Mouse (Mus musculus) CD4-positive helper T cell, adult 2 months (primary cell): Measurements from ENCODE around the gene 9530068E07Rik.

Experiments used
- DNase-seq: peaks from one replicate; pipeline ENCODE4 v3.0.0-alpha.2; 2012; ENCODE audit warnings: low read depth, missing footprints, low spot score

Gene 9530068E07Rik

DNA sequence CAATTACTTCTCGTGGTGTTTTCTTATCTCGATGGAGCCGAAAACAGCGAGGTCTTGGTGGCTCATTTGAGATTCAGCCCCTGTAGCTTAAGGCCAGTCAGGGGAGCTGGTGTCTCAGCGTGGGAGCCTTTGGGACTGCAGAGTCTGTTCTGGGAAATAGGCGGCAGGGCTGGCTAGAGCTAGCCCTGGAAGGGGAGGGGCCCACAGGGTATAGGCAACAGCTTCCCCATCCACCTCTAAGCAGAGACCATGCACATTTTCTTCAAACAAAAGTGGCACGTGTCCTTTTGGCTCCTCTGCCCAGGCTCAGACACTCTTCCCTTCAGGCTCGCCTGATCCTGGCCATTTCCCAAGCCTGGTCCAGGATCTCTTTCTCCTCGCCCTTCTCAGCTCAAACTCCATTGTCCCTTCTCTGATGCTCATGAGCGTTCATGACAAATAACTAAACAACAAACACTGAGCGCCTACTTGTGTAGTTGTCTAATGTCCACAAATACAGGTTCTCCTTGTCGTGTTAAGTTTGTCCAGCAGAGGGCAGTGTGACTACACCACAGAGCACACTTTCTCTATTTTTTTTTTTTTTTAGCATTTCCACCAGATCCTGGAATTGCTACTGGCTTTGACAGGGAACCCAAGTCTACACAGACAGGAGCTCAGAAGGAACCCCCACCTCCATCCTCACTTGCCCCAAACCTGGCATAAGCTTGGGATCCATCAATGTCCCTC is 25.0 kb downstream of the 9530068E07Rik start:
- peak; percentile 56 for DNase-seq

DNA sequence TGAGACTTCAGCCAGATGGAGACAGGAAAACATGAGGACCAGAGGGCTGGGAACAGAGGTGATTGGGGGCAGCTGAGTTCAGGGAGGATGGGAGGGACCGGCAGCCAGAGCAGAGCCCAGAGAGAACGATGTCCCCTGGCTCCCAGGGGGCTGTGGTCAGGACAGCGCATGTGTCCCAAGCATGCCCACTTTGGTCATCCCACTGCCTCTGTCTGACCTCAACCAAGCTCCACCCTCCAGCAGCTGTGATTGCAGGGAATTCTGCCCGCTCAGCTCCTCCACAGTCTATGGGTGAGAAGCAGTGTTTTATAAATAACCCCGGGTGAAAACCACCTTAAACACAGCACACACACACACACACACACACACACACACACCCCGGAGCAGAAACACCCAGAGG is 33.2 kb downstream of the 9530068E07Rik start:
- DNase-seq: no peak

DNA sequence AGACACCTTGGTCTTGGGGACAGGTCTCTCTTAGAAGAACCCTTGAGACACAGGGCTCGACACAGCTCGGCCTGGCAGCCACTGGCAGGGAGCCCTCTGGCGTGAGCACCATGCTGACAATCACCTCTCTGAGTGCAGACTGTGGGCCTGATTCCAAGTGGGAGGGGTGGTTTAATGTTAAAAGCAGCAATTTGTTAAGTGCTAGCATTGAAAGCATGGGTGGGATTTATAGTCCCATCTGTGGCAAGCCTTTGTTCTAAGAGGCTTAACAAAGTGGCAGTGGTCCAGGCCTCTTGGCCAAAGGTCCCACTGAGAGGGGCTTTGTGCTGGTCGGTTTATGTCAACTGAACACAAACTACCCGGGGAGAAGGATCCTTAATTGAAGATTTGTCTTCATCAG is 35.4 kb downstream of the 9530068E07Rik start:
- no peak for DNase-seq

DNA sequence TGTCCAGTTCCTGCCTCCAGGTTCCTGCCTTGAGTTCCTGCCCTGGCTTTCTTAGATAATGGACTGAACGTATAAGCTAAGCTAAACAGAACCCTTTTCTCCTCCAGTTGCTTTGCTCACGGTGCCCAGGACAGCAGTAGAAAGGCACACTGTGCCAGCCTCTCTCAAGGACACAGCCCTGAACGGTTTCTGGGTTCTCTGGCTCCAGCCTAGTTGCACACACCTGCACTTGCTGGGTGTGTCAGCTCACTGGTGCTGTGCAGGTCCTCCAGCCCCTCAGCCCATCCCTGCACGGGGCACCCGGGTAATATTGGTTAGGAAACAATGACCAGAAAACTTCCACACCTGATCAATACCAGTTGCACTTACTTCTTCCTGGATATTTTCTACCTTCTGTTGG is 35.9 kb downstream of the 9530068E07Rik start:
- no peak for DNase-seq

DNA sequence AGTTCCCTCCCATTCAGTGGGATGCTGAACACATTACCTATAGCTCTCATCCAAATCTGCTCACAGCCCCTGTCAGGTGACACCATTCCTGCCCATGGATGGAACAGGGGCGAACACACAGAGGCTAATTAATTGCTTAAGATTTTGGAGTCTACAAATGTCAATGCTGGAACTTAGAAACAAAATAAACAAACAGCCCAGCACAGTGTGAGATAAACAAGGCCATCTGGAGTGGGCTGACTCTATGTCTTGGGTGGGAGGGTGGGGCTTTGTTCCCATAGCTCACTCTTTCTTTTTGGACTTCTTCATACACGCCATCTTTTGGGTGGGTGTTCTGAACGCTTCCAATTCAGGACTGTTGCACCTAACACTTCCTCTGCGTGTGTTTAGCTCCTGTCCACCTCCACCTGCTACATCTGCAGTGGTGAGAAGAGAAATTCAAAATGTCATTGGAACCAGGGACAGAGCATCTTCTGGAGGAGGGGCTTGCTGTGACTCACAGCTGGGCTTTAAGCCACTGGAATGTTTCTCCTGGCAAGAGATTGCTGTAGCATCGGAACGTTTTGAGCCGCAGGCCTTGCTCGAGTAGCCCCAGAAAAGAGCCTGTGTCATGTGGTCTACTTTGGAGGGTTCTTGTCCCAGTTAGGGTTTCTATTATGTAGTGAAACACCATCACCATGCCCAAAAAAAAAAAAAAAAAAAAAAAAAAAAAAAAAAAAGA is 37.0 kb downstream of the 9530068E07Rik start:
- DNase-seq: no peak

DNA sequence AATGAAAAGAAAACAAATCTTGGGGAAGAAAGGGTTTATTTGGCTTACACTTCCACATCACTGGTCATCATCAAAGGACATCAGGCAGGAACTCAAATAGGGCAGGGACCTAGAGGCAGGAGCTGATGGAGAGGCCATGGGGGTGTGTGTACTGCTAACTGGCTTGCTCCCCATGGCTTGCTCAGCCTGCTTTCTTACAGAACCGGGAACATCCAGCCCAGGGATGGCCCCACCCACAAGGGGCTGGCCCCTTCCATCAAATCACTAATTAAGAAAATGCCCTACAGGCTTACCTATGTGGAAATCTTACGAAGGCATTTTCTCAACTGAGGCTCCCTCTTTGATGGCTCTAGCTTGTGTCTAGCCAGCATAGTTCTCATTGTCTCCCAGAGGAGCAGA is 37.6 kb downstream of the 9530068E07Rik start:
- no peak for DNase-seq

DNA sequence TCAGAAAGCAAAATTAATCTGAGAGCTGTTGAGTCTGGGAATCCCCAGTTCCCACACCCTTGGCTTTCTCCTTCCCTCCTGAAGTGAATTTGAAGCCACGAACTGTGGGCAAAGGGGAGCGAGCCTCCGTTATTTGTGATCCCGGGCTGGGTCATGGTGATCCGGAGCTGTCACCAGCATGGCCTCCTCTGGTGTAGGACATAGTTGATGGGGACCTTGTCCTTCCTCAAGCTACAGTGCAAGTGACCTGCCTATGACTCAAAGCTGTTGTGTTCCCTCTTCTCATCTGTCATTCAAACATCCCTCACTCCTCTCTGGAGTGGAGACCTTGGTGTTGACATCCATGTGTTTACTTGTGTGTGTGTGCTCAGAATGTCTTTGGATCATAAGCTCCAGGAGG is 39.2 kb downstream of the 9530068E07Rik start:
- DNase-seq: no peak

DNA sequence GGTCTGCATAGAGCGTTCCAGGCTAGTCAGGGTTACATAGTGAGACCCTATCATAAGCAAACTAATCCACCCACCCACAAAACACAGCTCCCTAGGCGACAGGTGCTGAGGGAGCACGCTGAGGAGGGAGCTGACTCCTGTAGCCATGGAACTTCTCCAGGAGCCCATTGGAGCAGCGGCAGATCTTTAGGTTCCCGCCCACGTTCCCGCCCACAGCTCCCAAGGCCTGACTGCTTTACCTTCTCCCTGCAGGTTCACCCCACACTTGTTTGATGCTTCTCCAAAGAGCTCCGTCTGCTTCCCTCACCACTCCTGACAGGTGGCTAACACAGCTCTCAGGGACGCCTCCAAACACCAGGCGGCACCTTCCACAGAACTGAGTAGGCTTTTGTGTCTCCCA is 40.9 kb downstream of the 9530068E07Rik start:
- DNase-seq: no peak

DNA sequence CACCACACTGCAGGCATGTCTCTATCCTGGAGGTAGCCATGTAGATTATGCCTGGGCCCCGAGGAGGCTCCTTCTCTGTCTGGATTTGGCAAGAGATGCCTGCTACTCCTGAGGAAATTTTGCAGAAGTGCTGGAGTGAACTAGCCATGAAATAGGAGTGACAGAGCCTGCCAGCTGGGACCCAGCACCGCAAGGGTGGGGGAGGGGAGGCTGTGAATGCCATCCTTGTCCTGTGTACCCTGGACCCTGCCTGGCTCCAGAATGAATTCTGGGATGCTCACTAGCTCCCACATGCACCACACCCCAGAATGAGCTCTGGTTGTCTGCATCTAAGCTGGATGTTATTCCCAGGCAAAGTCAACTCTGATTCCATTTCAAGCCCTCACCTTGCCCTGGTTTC is 44.9 kb downstream of the 9530068E07Rik start:
- no peak for DNase-seq

DNA sequence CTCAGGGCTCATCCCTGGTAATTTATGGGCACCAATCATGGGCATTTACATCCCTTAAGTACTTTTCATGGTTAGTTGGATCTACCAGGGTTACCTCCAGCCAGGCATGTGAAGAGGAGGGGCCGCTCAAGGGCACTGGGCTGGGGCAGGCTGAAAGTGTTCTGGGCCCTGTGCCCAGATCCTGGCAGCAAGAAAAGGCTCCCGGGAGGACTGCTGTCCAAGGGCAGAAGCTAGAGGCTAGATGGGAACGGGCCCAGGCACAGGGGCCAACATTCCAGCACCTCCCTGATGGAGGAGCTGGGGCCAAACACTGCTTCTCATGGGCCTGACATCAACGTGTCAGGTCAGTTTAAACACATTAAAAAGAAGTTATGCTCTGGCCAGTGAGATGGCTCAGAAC is 51.0 kb downstream of the 9530068E07Rik start:
- no peak for DNase-seq

DNA sequence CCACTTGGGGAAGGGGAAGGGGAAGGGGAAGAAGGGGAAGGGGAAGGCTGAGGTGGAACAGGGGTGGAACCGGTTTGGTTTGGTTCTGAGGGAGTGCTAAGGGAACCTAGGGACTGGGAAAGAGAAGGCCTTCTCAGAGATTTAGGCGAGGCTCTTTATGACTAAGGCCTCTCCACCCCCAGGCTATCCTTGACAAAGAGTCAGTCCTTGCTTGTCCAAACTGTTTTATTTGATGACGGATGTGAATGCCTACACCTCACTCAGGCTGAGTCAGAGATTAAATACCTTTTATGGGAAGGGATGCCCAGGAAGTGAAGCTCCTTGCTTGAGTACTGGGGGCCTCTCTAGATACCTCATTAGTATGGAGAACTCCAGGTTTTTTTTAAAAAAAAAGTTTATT is 52.8 kb downstream of the 9530068E07Rik start:
- no peak for DNase-seq

DNA sequence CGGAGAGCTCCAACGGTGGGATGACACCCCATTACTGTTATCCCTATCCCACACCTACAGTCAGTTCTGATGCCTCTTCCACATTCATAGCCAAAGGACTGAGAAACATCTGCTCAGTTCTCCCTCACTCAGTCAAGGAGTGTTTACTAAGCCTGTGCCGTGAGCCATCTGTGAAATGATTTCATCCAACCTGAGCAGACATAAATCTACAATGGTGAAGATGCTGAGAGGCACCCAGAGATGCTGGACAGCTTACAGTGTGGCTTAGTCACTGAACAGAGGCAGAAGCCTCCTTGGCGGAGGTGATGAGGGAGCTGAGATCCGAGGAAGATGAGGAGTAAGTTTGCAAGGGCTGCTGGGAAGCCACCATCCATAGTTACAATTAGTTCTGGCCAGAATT is 62.1 kb downstream of the 9530068E07Rik start:
- DNase-seq: no peak
